Mouse (Mus musculus): ENCODE measurements around the gene Apobec2. TPM values are rescaled to one million over a fixed set of nuclear protein-coding genes. Genes with fewer than 3 reads are reported as not detected.

Gene Apobec2
- polyA plus RNA-seq, 1 experiment from 2014 or later = 4.1 TPM

GRCm38 (mm10) chr17:48454190-48454589 lies 21.5 kb upstream of the Apobec2 start:
- H3K36me3 ChIP-seq = no peaks in the 10 kb centered on the region
- peak overlapping the region; percentile 52 for H3K4me2 ChIP-seq (replicated peaks)
- peak overlapping the region; percentile 72 for H3K27ac ChIP-seq
- H3K4me3 ChIP-seq (replicated peaks) = peak overlapping the region; percentile 42
- no peak overlapping the region; the same call in 1 of the 2 replicates for H3K9ac ChIP-seq
- no peaks in the 10 kb centered on the region for H3K27me3 ChIP-seq (replicated peaks)
- WGBS = 48% methylated on average over 7 of the region's 7 CpGs
- 0 out of 2 replicates have a peak, but pooled peaks have one; percentile 3 for ATAC-seq
- no peaks in the 10 kb centered on the region for H3K9me3 ChIP-seq
- H3K4me1 ChIP-seq (replicated peaks) = peaks cover 7% of the 10 kb centered on the region; the same call in 1 of the 2 replicates

GRCm38 (mm10) chr17:48453489-48453888 lies 20.8 kb upstream of the Apobec2 start:
- no peaks in the 10 kb centered on the region for H3K27me3 ChIP-seq (replicated peaks)
- peaks cover 7% of the 10 kb centered on the region; the same call in 1 of the 2 replicates for H3K4me1 ChIP-seq (replicated peaks)
- H3K9ac ChIP-seq = no peak overlapping the region
- no peak for ATAC-seq
- 77% methylated on average over 7 of the region's 7 CpGs for WGBS
- H3K4me2 ChIP-seq (replicated peaks) = no peak overlapping the region
- H3K9me3 ChIP-seq = no peaks in the 10 kb centered on the region
- no peak overlapping the region for H3K27ac ChIP-seq
- no peaks in the 10 kb centered on the region for H3K36me3 ChIP-seq
- H3K4me3 ChIP-seq (replicated peaks) = no peak overlapping the region

GRCm38 (mm10) chr17:48451753-48452444 lies 19.2 kb upstream of the Apobec2 start:
- Histone ChIP-seq H3K27me3 (replicated peaks) (no peaks in the 10 kb centered on the region), H3K9me3 (no peaks in the 10 kb centered on the region), H3K9ac (no peak overlapping the region), H3K27ac (no peak overlapping the region; the same call in 1 of the 2 replicates), H3K36me3 (no peaks in the 10 kb centered on the region), H3K4me1 (replicated peaks) (peaks cover 7% of the 10 kb centered on the region; the same call in 1 of the 2 replicates), H3K4me2 (replicated peaks) (0 out of 2 replicates have a peak overlapping the region, but pooled peaks have one; percentile 12), H3K4me3 (replicated peaks) (no peak overlapping the region)
- 57% methylated on average over 9 of the region's 9 CpGs for WGBS
- ATAC-seq = no peak

GRCm38 (mm10) chr17:48451353-48451675 lies 18.6 kb upstream of the Apobec2 start, which contains the start of gene Tspo2:
Gene Tspo2, minus strand, starts transcription at chr17:48451522.
- Histone ChIP-seq H3K9me3 (no peaks in the 10 kb centered on the region), H3K4me2 (replicated peaks) (0 out of 2 replicates have a peak within 1 kb of the TSS, but pooled peaks have one; percentile 12), H3K27ac (no peak within 1 kb of the TSS; the same call in 1 of the 2 replicates), H3K4me1 (replicated peaks) (peaks cover 7% of the 10 kb centered on the region; the same call in 1 of the 2 replicates), H3K27me3 (replicated peaks) (no peaks in the 10 kb centered on the region), H3K4me3 (replicated peaks) (no peak within 1 kb of the TSS), H3K36me3 (no peaks in the 10 kb centered on the region), H3K9ac (no peak within 1 kb of the TSS)
- no peak for ATAC-seq
- 43% methylated on average over 7 of the region's 7 CpGs for WGBS

GRCm38 (mm10) chr17:48450666-48451352 lies 18.1 kb upstream of the Apobec2 start:
- H3K27me3 ChIP-seq (replicated peaks) = no peaks in the 10 kb centered on the region
- H3K4me2 ChIP-seq (replicated peaks) = no peak overlapping the region
- 82% methylated on average over 13 of the region's 13 CpGs for WGBS
- H3K27ac ChIP-seq = no peak overlapping the region
- no peaks in the 10 kb centered on the region for H3K9me3 ChIP-seq
- H3K9ac ChIP-seq = no peak overlapping the region
- no peaks in the 10 kb centered on the region for H3K36me3 ChIP-seq
- H3K4me1 ChIP-seq (replicated peaks) = peaks cover 7% of the 10 kb centered on the region; the same call in 1 of the 2 replicates
- peak; percentile 21; the same call in 1 of the 2 replicates for ATAC-seq
- H3K4me3 ChIP-seq (replicated peaks) = no peak overlapping the region

GRCm38 (mm10) chr17:48447675-48448074 lies 14.9 kb upstream of the Apobec2 start:
- Histone ChIP-seq H3K36me3 (no peaks in the 10 kb centered on the region), H3K27me3 (replicated peaks) (no peaks in the 10 kb centered on the region), H3K4me3 (replicated peaks) (no peak overlapping the region), H3K9ac (no peak overlapping the region), H3K27ac (no peak overlapping the region), H3K4me2 (replicated peaks) (no peak overlapping the region), H3K9me3 (no peaks in the 10 kb centered on the region), H3K4me1 (replicated peaks) (0 out of 2 replicates have a peak, but pooled peaks cover 7% of the 10 kb centered on the region)
- no peak for ATAC-seq
- 80% methylated on average over 8 of the region's 8 CpGs for WGBS

- H3K4me3 ChIP-seq (replicated peaks) = no peak overlapping the region
- 79% methylated on average over 16 of the region's 16 CpGs for WGBS
- no peaks in the 10 kb centered on the region for H3K4me1 ChIP-seq (replicated peaks)
- H3K4me2 ChIP-seq (replicated peaks) = no peak overlapping the region
- no peak overlapping the region for H3K27ac ChIP-seq
- H3K36me3 ChIP-seq = no peaks in the 10 kb centered on the region
- no peaks in the 10 kb centered on the region for H3K27me3 ChIP-seq (replicated peaks)
- H3K9ac ChIP-seq = no peak overlapping the region
- H3K9me3 ChIP-seq = no peaks in the 10 kb centered on the region
- ATAC-seq = no peak
Measured at GRCm38 (mm10) chr17:48443542-48444145, 10.9 kb upstream of the Apobec2 start.

- Histone ChIP-seq H3K27ac (no peak overlapping the region), H3K9me3 (no peaks in the 10 kb centered on the region), H3K4me3 (replicated peaks) (no peak overlapping the region), H3K4me1 (replicated peaks) (peaks cover 3% of the 10 kb centered on the region; the same call in 1 of the 2 replicates), H3K9ac (no peak overlapping the region), H3K36me3 (no peaks in the 10 kb centered on the region), H3K27me3 (replicated peaks) (no peaks in the 10 kb centered on the region), H3K4me2 (replicated peaks) (no peak overlapping the region)
- ATAC-seq = no peak
- 66% methylated on average over 7 of the region's 7 CpGs for WGBS
Measured at GRCm38 (mm10) chr17:48442745-48443457, 10.2 kb upstream of the Apobec2 start.

GRCm38 (mm10) chr17:48437421-48437911 lies 4.7 kb upstream of the Apobec2 start:
- Histone ChIP-seq H3K27ac (peak overlapping the region; percentile 9; the same call in 1 of the 2 replicates), H3K4me2 (replicated peaks) (no peak overlapping the region), H3K36me3 (no peaks in the 10 kb centered on the region), H3K27me3 (replicated peaks) (no peaks in the 10 kb centered on the region), H3K9ac (no peak overlapping the region), H3K4me3 (replicated peaks) (no peak overlapping the region), H3K4me1 (replicated peaks) (peaks cover 39% of the 10 kb centered on the region), H3K9me3 (no peaks in the 10 kb centered on the region)
- ATAC-seq = 0 out of 2 replicates have a peak, but pooled peaks have one; percentile 7
- whole genome bisulfite sequencing = 25% methylated on average over 7 of the region's 7 CpGs

GRCm38 (mm10) chr17:48436487-48436886 lies 3.8 kb upstream of the Apobec2 start:
- no peak for ATAC-seq
- H3K4me2 ChIP-seq (replicated peaks) = no peak overlapping the region
- H3K27me3 ChIP-seq (replicated peaks) = no peaks in the 10 kb centered on the region
- peak overlapping the region; percentile 9; the same call in 1 of the 2 replicates for H3K27ac ChIP-seq
- no peaks in the 10 kb centered on the region for H3K9me3 ChIP-seq
- WGBS = 56% methylated on average over 1 of the region's 1 CpGs
- H3K9ac ChIP-seq = no peak overlapping the region
- H3K36me3 ChIP-seq = no peaks in the 10 kb centered on the region
- H3K4me3 ChIP-seq (replicated peaks) = no peak overlapping the region
- peaks cover 45% of the 10 kb centered on the region for H3K4me1 ChIP-seq (replicated peaks)

GRCm38 (mm10) chr17:48434479-48434878 lies 1.7 kb upstream of the Apobec2 start:
- Histone ChIP-seq H3K4me3 (replicated peaks) (no peak overlapping the region), H3K9ac (no peak overlapping the region), H3K4me2 (replicated peaks) (no peak overlapping the region), H3K36me3 (no peaks in the 10 kb centered on the region), H3K27ac (peak overlapping the region; percentile 62; the same call in 1 of the 2 replicates), H3K27me3 (replicated peaks) (no peaks in the 10 kb centered on the region), H3K9me3 (no peaks in the 10 kb centered on the region), H3K4me1 (replicated peaks) (peaks cover 59% of the 10 kb centered on the region)
- 86% methylated on average over 5 of the region's 5 CpGs for WGBS
- no peak for ATAC-seq

Data from intestine, embryonic 15.5 days (tissue).